Mouse (Mus musculus) MEL (cell line): ENCODE results near the gene Cwc22. TPM values are rescaled to one million over a fixed set of nuclear protein-coding genes. Genes with fewer than 3 reads are reported as not detected.

Experiments
- DNase-seq: peaks from one replicate; pipeline ENCODE4 v3.0.0; 2011; ENCODE audit warnings: low read depth, low spot score
- H3K27ac ChIP-seq: 2 replicates; pipeline ENCODE4 v1.5.1; 2012; ENCODE audit warnings: low read depth, mild to moderate bottlenecking, control low read depth, low read length, moderate library complexity; ENCODE audit not compliant: control insufficient read depth
- H3K27me3 ChIP-seq, 2 experiments: fragments of 150-350 bp in 1 of 2; sonication (generic) in 1 of 2; 2 replicates each; pipeline ENCODE4 v1.6.1; 2012; ENCODE audit warnings: low read length in 2 of 2, mild to moderate bottlenecking in 2 of 2, improper control_type of control experiment in 1 of 2, moderate library complexity in 1 of 2; ENCODE audit not compliant: insufficient read depth in 2 of 2, control insufficient read depth in 1 of 2
- H3K36me3 ChIP-seq, 2 experiments: 2 replicates each; pipeline ENCODE4 v1.6.1; 2012 to 2014; ENCODE audit warnings: low read length in 2 of 2, improper control_type of control experiment in 1 of 2, inconsistent platforms in 1 of 2, mild to moderate bottlenecking in 1 of 2; ENCODE audit not compliant: insufficient read depth in 2 of 2, control insufficient read depth in 1 of 2
- H3K4me1 ChIP-seq, 2 experiments: fragments of 150-350 bp in 1 of 2; sonication (generic) in 1 of 2; 2 replicates each; pipeline ENCODE4 v1.6.1; 2012; ENCODE audit warnings: low read length in 2 of 2, improper control_type of control experiment in 1 of 2, mild to moderate bottlenecking in 1 of 2; ENCODE audit not compliant: insufficient read depth in 2 of 2, control insufficient read depth in 1 of 2
- H3K4me3 ChIP-seq, 2 experiments: fragments of 150-350 bp in 1 of 2; sonication (generic) in 1 of 2; 2 replicates each; pipeline ENCODE4 v1.5.1; 2012; ENCODE audit warnings: low read depth in 2 of 2, low read length in 2 of 2, mild to moderate bottlenecking in 2 of 2, moderate library complexity in 2 of 2, control low read depth in 1 of 2, improper control_type of control experiment in 1 of 2; ENCODE audit not compliant: control insufficient read depth in 1 of 2, insufficient read depth in 1 of 2
- H3K79me2 ChIP-seq: 2 replicates; pipeline ENCODE4 v1.6.1; 2012; ENCODE audit warnings: mild to moderate bottlenecking, low read length, moderate library complexity; ENCODE audit not compliant: control insufficient read depth, poor library complexity, insufficient read depth
- H3K9ac ChIP-seq: 2 replicates; pipeline ENCODE4 v1.6.1; 2012; ENCODE audit warnings: low read depth, mild to moderate bottlenecking, control low read depth, low read length, moderate library complexity; ENCODE audit not compliant: control insufficient read depth, poor library complexity, severe bottlenecking
- H3K9me3 ChIP-seq: fragments of 150-350 bp; sonication (generic); replicated peaks from 2 replicates; pipeline ENCODE4 v1.6.1; 2012; ENCODE audit warnings: mild to moderate bottlenecking, low read length, improper control_type of control experiment, moderate library complexity; ENCODE audit not compliant: insufficient read depth
- CHD2 ChIP-seq: IDR thresholded peaks from 2 replicates; pipeline ENCODE4 v1.6.1; 2011; ENCODE audit warnings: low read length, improper control_type of control experiment
- ELF1 ChIP-seq: IDR thresholded peaks from 2 replicates; pipeline ENCODE4 v1.6.1; 2014; ENCODE audit warnings: low read depth, mild to moderate bottlenecking, inconsistent platforms, low read length, improper control_type of control experiment, moderate library complexity
- ETS1 ChIP-seq: IDR thresholded peaks from 2 replicates; pipeline ENCODE4 v1.6.1; 2012; ENCODE audit warnings: low read depth, mild to moderate bottlenecking, inconsistent platforms, low read length, improper control_type of control experiment, moderate library complexity
- GABPA ChIP-seq: IDR thresholded peaks from 2 replicates; pipeline ENCODE4 v1.6.1; 2012; ENCODE audit warnings: low read depth, mild to moderate bottlenecking, inconsistent platforms, low read length, improper control_type of control experiment, moderate library complexity
- GATA1 ChIP-seq: IDR thresholded peaks from 2 replicates; pipeline ENCODE4 v1.6.1; 2011; ENCODE audit warnings: low read depth, low read length, improper control_type of control experiment
- HCFC1 ChIP-seq: IDR thresholded peaks from 2 replicates; pipeline ENCODE4 v1.6.1; 2012; ENCODE audit warnings: low read depth, mild to moderate bottlenecking, inconsistent platforms, low read length, improper control_type of control experiment, moderate library complexity
- JUND ChIP-seq: IDR thresholded peaks from 2 replicates; pipeline ENCODE4 v1.6.1; 2011; ENCODE audit warnings: low read depth, mild to moderate bottlenecking, improper control_type of control experiment, low read length
- MAFK ChIP-seq: IDR thresholded peaks from 2 replicates; pipeline ENCODE4 v1.6.1; 2011; ENCODE audit warnings: low read depth, mild to moderate bottlenecking, low read length, improper control_type of control experiment, borderline replicate concordance
- MAZ ChIP-seq: IDR thresholded peaks from 2 replicates; pipeline ENCODE4 v1.6.1; 2012; ENCODE audit warnings: low read depth, mild to moderate bottlenecking, inconsistent platforms, low read length, improper control_type of control experiment
- MEF2A ChIP-seq: IDR thresholded peaks from 2 replicates; pipeline ENCODE4 v1.6.1; 2014; ENCODE audit warnings: low read depth, mild to moderate bottlenecking, inconsistent platforms, low read length, improper control_type of control experiment; ENCODE audit not compliant: poor library complexity, insufficient replicate concordance, severe bottlenecking; ENCODE audit errors: extremely low read depth
- MXI1 ChIP-seq: IDR thresholded peaks from 2 replicates; pipeline ENCODE4 v1.6.1; 2011; ENCODE audit warnings: mild to moderate bottlenecking, low read depth, low read length, improper control_type of control experiment
- NELFE ChIP-seq: IDR thresholded peaks from 2 replicates; pipeline ENCODE4 v1.6.1; 2011; ENCODE audit warnings: low read depth, low read length, improper control_type of control experiment
- NRF1 ChIP-seq: IDR thresholded peaks from 2 replicates; pipeline ENCODE4 v1.6.1; 2014; ENCODE audit warnings: low read depth, mild to moderate bottlenecking, inconsistent platforms, low read length, improper control_type of control experiment, moderate library complexity; ENCODE audit not compliant: poor library complexity, insufficient read depth, severe bottlenecking
- POLR2AphosphoS2 ChIP-seq: IDR thresholded peaks from 2 replicates; pipeline ENCODE4 v1.6.1; 2011; ENCODE audit warnings: low read length, improper control_type of control experiment
- POLR2AphosphoS5 ChIP-seq: IDR thresholded peaks from 2 replicates; pipeline ENCODE4 v1.6.1; 2012; ENCODE audit warnings: low read depth, borderline replicate concordance, mild to moderate bottlenecking, inconsistent platforms, low read length, moderate library complexity, mixed read lengths
- SIN3A ChIP-seq: IDR thresholded peaks from 2 replicates; pipeline ENCODE4 v1.6.1; 2012; ENCODE audit warnings: low read length, improper control_type of control experiment, inconsistent platforms
- TAL1 ChIP-seq: IDR thresholded peaks from 2 replicates; pipeline ENCODE4 v1.6.1; 2012; ENCODE audit warnings: mild to moderate bottlenecking, inconsistent platforms, low read length, moderate library complexity, mixed read lengths
- TBP ChIP-seq: IDR thresholded peaks from 2 replicates; pipeline ENCODE4 v1.8.0; 2011; ENCODE audit warnings: low read depth, low read length, improper control_type of control experiment
- UBTF ChIP-seq: IDR thresholded peaks from 2 replicates; pipeline ENCODE4 v1.6.1; 2012; ENCODE audit warnings: low read depth, mild to moderate bottlenecking, inconsistent platforms, low read length, improper control_type of control experiment, moderate library complexity, borderline replicate concordance; ENCODE audit not compliant: insufficient read depth
- USF1 ChIP-seq: IDR thresholded peaks from 2 replicates; pipeline ENCODE4 v1.6.1; 2014; ENCODE audit warnings: low read depth, mild to moderate bottlenecking, inconsistent platforms, low read length, improper control_type of control experiment, moderate library complexity
- USF2 ChIP-seq, 2 experiments: IDR thresholded peaks; 2 replicates each; pipeline ENCODE4 v1.6.1; 2011 to 2012; ENCODE audit warnings: improper control_type of control experiment in 2 of 2, low read length in 2 of 2, borderline replicate concordance in 1 of 2, inconsistent platforms in 1 of 2, low read depth in 1 of 2, mild to moderate bottlenecking in 1 of 2; ENCODE audit not compliant: insufficient read depth in 1 of 2
- ZKSCAN1 ChIP-seq: IDR thresholded peaks from 2 replicates; pipeline ENCODE4 v1.6.1; 2012; ENCODE audit warnings: low read depth, mild to moderate bottlenecking, inconsistent platforms, low read length, improper control_type of control experiment, moderate library complexity
- ZMIZ1 ChIP-seq: IDR thresholded peaks from 2 replicates; pipeline ENCODE4 v1.6.1; 2012; ENCODE audit warnings: low read depth, mild to moderate bottlenecking, inconsistent platforms, low read length, improper control_type of control experiment, moderate library complexity
- polyA plus RNA-seq, 2 experiments: library from polyadenylated mRNA; stranded (reverse) in 1 of 2; unstranded in 1 of 2; fragments of >175 nt in 1 of 2; fragments of >200 nt in 1 of 2; gene quantifications; 2 replicates each; pipeline versions ENCODE4 v1.2.1 to v1.2.4; 2012; ENCODE audit warnings: low replicate concordance in 2 of 2, low read depth in 1 of 2; ENCODE audit not compliant: insufficient read length in 2 of 2, insufficient read depth in 1 of 2, missing spikeins in 1 of 2
- total RNA-seq: library from RNA; depleted of rRNA; stranded (reverse); fragments of 300-350 nt; gene quantifications from 2 replicates; pipeline ENCODE4 v1.2.3, GENCODE M21; 2012

Cwc22 gene
- total and polyA plus RNA-seq, 3 experiments: 54.0 to 72.7 TPM; not detected in 1

DNA sequence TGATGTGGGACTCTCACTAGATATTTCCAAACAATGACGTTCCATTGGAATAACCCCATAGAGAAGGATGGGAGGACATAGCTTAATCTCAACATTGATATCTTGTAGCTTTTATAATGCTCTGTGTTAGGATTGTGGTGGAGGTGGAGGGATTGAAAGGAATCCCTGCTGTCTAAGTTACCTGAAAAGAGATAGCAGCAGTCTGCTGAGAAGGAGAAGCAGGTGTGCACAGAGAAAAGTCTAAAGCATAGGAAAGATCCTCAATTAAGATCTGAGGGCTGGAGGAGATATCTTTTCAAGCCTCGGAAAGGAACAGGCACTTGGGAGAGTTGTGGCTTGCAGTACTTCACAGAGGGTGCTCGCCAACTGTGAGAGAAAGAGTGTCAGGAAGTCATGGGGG, 32.1 kb upstream of the Cwc22 start:
- Histone ChIP-seq H3K9me3 (no peaks in the 10 kb centered on the region), H3K27me3 (no peaks in the 10 kb centered on the region), H3K4me3 (no peak overlapping the region), H3K79me2 (no peaks in the 10 kb centered on the region), H3K27ac (no peak overlapping the region), H3K4me1 (no peaks in the 10 kb centered on the region), H3K36me3 (no peaks in the 10 kb centered on the region), H3K9ac (no peak overlapping the region)
- no peak for DNase-seq
- TF ChIP-seq POLR2AphosphoS5 (no peak), MEF2A (no peak), USF2 (IDR thresholded peaks at IDR 0.05; ENCODE audit: borderline replicate concordance in 1 of 2, insufficient read depth in 1 of 2, low read depth in 1 of 2, low read length in 2 of 2) (no peak), ZMIZ1 (no peak), ZKSCAN1 (no peak), POLR2AphosphoS2 (no peak), GABPA (no peak), MXI1 (no peak), JUND (no peak), CHD2 (no peak), GATA1 (no peak), MAZ (no peak)

DNA sequence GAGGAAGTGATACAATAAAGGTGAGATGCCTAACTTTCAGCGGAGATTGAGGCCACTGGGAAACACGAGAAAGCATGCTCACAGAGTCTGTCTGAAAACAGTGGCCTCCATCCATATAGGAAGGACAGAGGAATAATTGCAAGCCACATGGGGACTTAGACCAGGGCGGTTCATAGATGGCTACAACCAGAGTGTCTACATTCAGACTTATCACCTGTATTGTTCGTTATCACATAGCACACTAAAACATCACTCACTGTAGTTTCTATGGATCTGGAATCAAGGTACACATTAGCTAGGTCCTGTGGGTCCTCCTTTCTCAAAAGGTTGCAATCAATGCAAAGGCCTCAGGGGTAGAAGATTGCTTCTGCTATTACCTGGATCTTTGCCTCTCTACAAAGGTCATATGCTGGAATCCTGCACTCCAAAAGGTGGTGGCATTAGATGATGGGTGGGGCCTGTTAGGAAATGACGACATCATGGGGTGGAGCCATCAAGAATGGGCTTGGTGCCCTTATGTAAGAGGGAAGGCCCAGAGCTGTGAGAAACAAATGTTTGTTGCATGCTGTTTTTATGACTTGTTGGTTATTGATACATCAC, 30.2 kb upstream of the Cwc22 start:
- no peak overlapping the region for H3K9ac ChIP-seq
- no peaks in the 10 kb centered on the region for H3K36me3 ChIP-seq
- H3K4me1 ChIP-seq: no peaks in the 10 kb centered on the region
- no peak overlapping the region for H3K27ac ChIP-seq
- no peak for TF ChIP-seq TBP
- TF ChIP-seq USF2 (IDR thresholded peaks at IDR 0.05; ENCODE audit: borderline replicate concordance in 1 of 2, insufficient read depth in 1 of 2, low read depth in 1 of 2, low read length in 2 of 2): no peak
- no peak for TF ChIP-seq GATA1
- no peak for TF ChIP-seq UBTF
- TF ChIP-seq MAZ: no peak
- no peak for TF ChIP-seq ETS1
- TF ChIP-seq POLR2AphosphoS2: no peak
- TF ChIP-seq USF1: no peak
- TF ChIP-seq ELF1: no peak
- no peak for TF ChIP-seq NRF1
- no peak for TF ChIP-seq ZMIZ1
- no peak for TF ChIP-seq NELFE
- TF ChIP-seq HCFC1: no peak
- TF ChIP-seq TAL1: no peak
- TF ChIP-seq SIN3A: no peak
- no peak for TF ChIP-seq JUND
- TF ChIP-seq MAFK: no peak
- H3K4me3 ChIP-seq: no peak overlapping the region
- no peak for DNase-seq
- H3K27me3 ChIP-seq: no peaks in the 10 kb centered on the region
- no peaks in the 10 kb centered on the region for H3K9me3 ChIP-seq
- H3K79me2 ChIP-seq: no peaks in the 10 kb centered on the region
